Mouse (Mus musculus) midbrain, embryonic 15.5 days (tissue): ENCODE measurements around the gene Asxl1. TPM values are rescaled to one million over a fixed set of nuclear protein-coding genes. Genes with fewer than 3 reads are reported as not detected.
A peak's percentile ranks its signal among the peaks of the same experiment; 100 is the strongest.

ENCODE experiments used
- ATAC-seq: fragments of 200-750 bp; cut with Nextera tagmentation; replicated peaks from 2 replicates; pipeline ENCODE4 v1.8.0; 2017; ENCODE audit warnings: moderate TSS enrichment
- H3K27ac ChIP-seq: fragments of 300-500 bp; sonication (generic); 2 replicates; pipeline ENCODE4 v1.5.1; 2015; ENCODE audit warnings: mild to moderate bottlenecking, inconsistent platforms
- H3K27me3 ChIP-seq: fragments of 300-500 bp; sonication (generic); replicated peaks from 2 replicates; pipeline ENCODE4 v1.6.1; 2015; ENCODE audit warnings: inconsistent platforms
- H3K36me3 ChIP-seq: fragments of 300-500 bp; sonication (generic); replicated peaks from 2 replicates; pipeline ENCODE4 v1.6.1; 2015; ENCODE audit warnings: inconsistent platforms
- H3K4me1 ChIP-seq: fragments of 300-500 bp; sonication (generic); 2 replicates; pipeline ENCODE4 v1.6.1; 2015; ENCODE audit warnings: inconsistent platforms
- H3K4me2 ChIP-seq: fragments of 300-500 bp; sonication (generic); 2 replicates; pipeline ENCODE4 v1.6.1; 2015; ENCODE audit warnings: inconsistent platforms, mild to moderate bottlenecking, moderate library complexity
- H3K4me3 ChIP-seq: fragments of 300-500 bp; sonication (generic); 2 replicates; pipeline ENCODE4 v1.5.1; 2015; ENCODE audit warnings: mild to moderate bottlenecking, inconsistent platforms
- H3K9ac ChIP-seq: fragments of 300-500 bp; sonication (generic); 2 replicates; pipeline ENCODE4 v1.6.1; 2015; ENCODE audit warnings: mild to moderate bottlenecking, inconsistent platforms
- H3K9me3 ChIP-seq: fragments of 300-500 bp; sonication (generic); 2 replicates; pipeline ENCODE4 v1.6.1; 2016; ENCODE audit warnings: inconsistent platforms
- WGBS: fragments of 180-500 bp; shearing (Covaris S2); methylation state at CpG from one replicate; pipeline ENCODE4 v1.1.7; 2015; ENCODE audit warnings: mixed read lengths; 5-methylcytosine and 5-hydroxymethylcytosine counted together
- polyA plus RNA-seq: library from polyadenylated mRNA; unstranded; fragments of >200 nt; fragmentation: Nextera tagmentation; extraction: Ambion mirVana; gene quantifications from 2 replicates; pipeline ENCODE4 v1.2.1, GENCODE M21; 2015

Asxl1 gene
- 13.7 and 14.9 TPM in 2 replicates for polyA plus RNA-seq

GRCm38 (mm10) chr2:153345454-153346220 lies at the start of gene Asxl1:
TSS of gene Asxl1 (plus strand) at chr2:153345829.
- peak; percentile 97 for ATAC-seq
- under 1% methylated on average over 57 of the region's 79 CpGs for WGBS
- Histone ChIP-seq H3K9me3 (no peaks in the 10 kb centered on the region), H3K4me1 (peaks cover 40% of the 10 kb centered on the region), H3K9ac (peak within 1 kb of the TSS; percentile 78), H3K27ac (peak within 1 kb of the TSS; percentile 95), H3K4me3 (peak within 1 kb of the TSS; percentile 70), H3K4me2 (peak within 1 kb of the TSS; percentile 79), H3K36me3 (no peaks in the 10 kb centered on the region), H3K27me3 (no peaks in the 10 kb centered on the region)

GRCm38 (mm10) chr2:153297771-153298170 lies 47.9 kb upstream of the Asxl1 start:
- H3K9me3 ChIP-seq = no peaks in the 10 kb centered on the region
- no peaks in the 10 kb centered on the region for H3K27me3 ChIP-seq
- no peak overlapping the region for H3K4me3 ChIP-seq
- no peak for ATAC-seq
- no peaks in the 10 kb centered on the region for H3K36me3 ChIP-seq
- WGBS = 80% methylated on average over 4 of the region's 4 CpGs
- H3K27ac ChIP-seq = no peak overlapping the region
- no peak overlapping the region for H3K9ac ChIP-seq
- H3K4me2 ChIP-seq = no peak overlapping the region
- H3K4me1 ChIP-seq = peaks cover 14% of the 10 kb centered on the region

GRCm38 (mm10) chr2:153298460-153298859 lies 47.2 kb upstream of the Asxl1 start:
- 81% methylated on average over 4 of the region's 4 CpGs for WGBS
- Histone ChIP-seq H3K36me3 (no peaks in the 10 kb centered on the region), H3K4me1 (peaks cover 8% of the 10 kb centered on the region; the same call in 1 of the 2 replicates), H3K9me3 (no peaks in the 10 kb centered on the region), H3K4me3 (no peak overlapping the region), H3K27me3 (no peaks in the 10 kb centered on the region), H3K27ac (no peak overlapping the region), H3K4me2 (no peak overlapping the region), H3K9ac (no peak overlapping the region)
- no peak for ATAC-seq

- WGBS = 84% methylated on average over 4 of the region's 4 CpGs
- no peak for ATAC-seq
- no peaks in the 10 kb centered on the region for H3K36me3 ChIP-seq
- H3K4me1 ChIP-seq = 0 out of 2 replicates have a peak, but pooled peaks cover 6% of the 10 kb centered on the region
- no peaks in the 10 kb centered on the region for H3K9me3 ChIP-seq
- no peak overlapping the region for H3K9ac ChIP-seq
- H3K4me2 ChIP-seq = no peak overlapping the region
- no peak overlapping the region for H3K4me3 ChIP-seq
- no peak overlapping the region for H3K27ac ChIP-seq
- H3K27me3 ChIP-seq = no peaks in the 10 kb centered on the region
These were observed 46.8 kb upstream of the Asxl1 start for GRCm38 (mm10) chr2:153298863-153299262.

GRCm38 (mm10) chr2:153301123-153301522 lies 44.5 kb upstream of the Asxl1 start:
- Histone ChIP-seq H3K4me2 (no peak overlapping the region), H3K4me3 (no peak overlapping the region), H3K36me3 (no peaks in the 10 kb centered on the region), H3K27me3 (no peaks in the 10 kb centered on the region), H3K9ac (no peak overlapping the region), H3K4me1 (no peaks in the 10 kb centered on the region), H3K9me3 (no peaks in the 10 kb centered on the region), H3K27ac (no peak overlapping the region)
- WGBS = 95% methylated on average over 5 of the region's 5 CpGs
- ATAC-seq = no peak

- H3K4me2 ChIP-seq = no peak overlapping the region
- ATAC-seq = no peak
- no peak overlapping the region for H3K4me3 ChIP-seq
- H3K4me1 ChIP-seq = no peaks in the 10 kb centered on the region
- no peak overlapping the region for H3K27ac ChIP-seq
- H3K36me3 ChIP-seq = no peaks in the 10 kb centered on the region
- 81% methylated on average over 6 of the region's 6 CpGs for WGBS
- H3K9ac ChIP-seq = no peak overlapping the region
- H3K27me3 ChIP-seq = no peaks in the 10 kb centered on the region
- no peaks in the 10 kb centered on the region for H3K9me3 ChIP-seq
These were observed 40.4 kb upstream of the Asxl1 start for GRCm38 (mm10) chr2:153305240-153305639.

GRCm38 (mm10) chr2:153308586-153308985 lies 37.0 kb upstream of the Asxl1 start:
- Histone ChIP-seq H3K4me1 (no peaks in the 10 kb centered on the region), H3K4me2 (no peak overlapping the region), H3K27ac (no peak overlapping the region), H3K4me3 (no peak overlapping the region), H3K36me3 (no peaks in the 10 kb centered on the region), H3K9ac (no peak overlapping the region), H3K27me3 (no peaks in the 10 kb centered on the region), H3K9me3 (no peaks in the 10 kb centered on the region)
- ATAC-seq = no peak
- WGBS = 91% methylated on average over 7 of the region's 7 CpGs

GRCm38 (mm10) chr2:153309106-153309505 lies 36.5 kb upstream of the Asxl1 start:
- no peak overlapping the region for H3K4me2 ChIP-seq
- no peak overlapping the region for H3K27ac ChIP-seq
- no peaks in the 10 kb centered on the region for H3K36me3 ChIP-seq
- no peak overlapping the region for H3K9ac ChIP-seq
- no peak for ATAC-seq
- no peaks in the 10 kb centered on the region for H3K4me1 ChIP-seq
- no peak overlapping the region for H3K4me3 ChIP-seq
- WGBS = 84% methylated on average over 8 of the region's 8 CpGs
- no peaks in the 10 kb centered on the region for H3K27me3 ChIP-seq
- H3K9me3 ChIP-seq = no peaks in the 10 kb centered on the region

- H3K36me3 ChIP-seq = no peaks in the 10 kb centered on the region
- no peaks in the 10 kb centered on the region for H3K4me1 ChIP-seq
- H3K9ac ChIP-seq = no peak overlapping the region
- no peak for ATAC-seq
- WGBS = 78% methylated on average over 6 of the region's 6 CpGs
- no peak overlapping the region for H3K4me2 ChIP-seq
- H3K4me3 ChIP-seq = no peak overlapping the region
- H3K27me3 ChIP-seq = no peaks in the 10 kb centered on the region
- H3K27ac ChIP-seq = no peak overlapping the region
- no peaks in the 10 kb centered on the region for H3K9me3 ChIP-seq
These were observed 35.4 kb upstream of the Asxl1 start for GRCm38 (mm10) chr2:153310228-153310627.

- 87% methylated on average over 9 of the region's 9 CpGs for WGBS
- no peak overlapping the region for H3K9ac ChIP-seq
- H3K27ac ChIP-seq = no peak overlapping the region
- H3K4me2 ChIP-seq = no peak overlapping the region
- H3K36me3 ChIP-seq = peaks cover 4% of the 10 kb centered on the region; the same call in 1 of the 2 replicates
- H3K27me3 ChIP-seq = no peaks in the 10 kb centered on the region
- H3K9me3 ChIP-seq = no peaks in the 10 kb centered on the region
- H3K4me1 ChIP-seq = no peaks in the 10 kb centered on the region
- ATAC-seq = no peak
- H3K4me3 ChIP-seq = no peak overlapping the region
These were observed 32.7 kb upstream of the Asxl1 start for GRCm38 (mm10) chr2:153312884-153313283.

GRCm38 (mm10) chr2:153318408-153318807 lies 27.2 kb upstream of the Asxl1 start:
- Histone ChIP-seq H3K9ac (no peak overlapping the region), H3K9me3 (no peaks in the 10 kb centered on the region), H3K4me2 (no peak overlapping the region), H3K4me3 (no peak overlapping the region), H3K27ac (no peak overlapping the region), H3K4me1 (no peaks in the 10 kb centered on the region), H3K27me3 (no peaks in the 10 kb centered on the region), H3K36me3 (peaks cover 28% of the 10 kb centered on the region)
- 93% methylated on average over 4 of the region's 4 CpGs for WGBS
- no peak for ATAC-seq

GRCm38 (mm10) chr2:153319036-153319643 lies 26.5 kb upstream of the Asxl1 start:
- H3K4me3 ChIP-seq = no peak overlapping the region
- H3K27ac ChIP-seq = no peak overlapping the region
- WGBS = 89% methylated on average over 8 of the region's 8 CpGs
- no peaks in the 10 kb centered on the region for H3K9me3 ChIP-seq
- no peaks in the 10 kb centered on the region for H3K4me1 ChIP-seq
- no peak overlapping the region for H3K4me2 ChIP-seq
- H3K27me3 ChIP-seq = no peaks in the 10 kb centered on the region
- no peak for ATAC-seq
- no peak overlapping the region for H3K9ac ChIP-seq
- H3K36me3 ChIP-seq = peaks cover 35% of the 10 kb centered on the region
